Mouse (Mus musculus): ENCODE measurements around the gene Rgs10.
A peak's percentile ranks its signal among the peaks of the same experiment; 100 is the strongest.

The Rgs10 gene

DNA sequence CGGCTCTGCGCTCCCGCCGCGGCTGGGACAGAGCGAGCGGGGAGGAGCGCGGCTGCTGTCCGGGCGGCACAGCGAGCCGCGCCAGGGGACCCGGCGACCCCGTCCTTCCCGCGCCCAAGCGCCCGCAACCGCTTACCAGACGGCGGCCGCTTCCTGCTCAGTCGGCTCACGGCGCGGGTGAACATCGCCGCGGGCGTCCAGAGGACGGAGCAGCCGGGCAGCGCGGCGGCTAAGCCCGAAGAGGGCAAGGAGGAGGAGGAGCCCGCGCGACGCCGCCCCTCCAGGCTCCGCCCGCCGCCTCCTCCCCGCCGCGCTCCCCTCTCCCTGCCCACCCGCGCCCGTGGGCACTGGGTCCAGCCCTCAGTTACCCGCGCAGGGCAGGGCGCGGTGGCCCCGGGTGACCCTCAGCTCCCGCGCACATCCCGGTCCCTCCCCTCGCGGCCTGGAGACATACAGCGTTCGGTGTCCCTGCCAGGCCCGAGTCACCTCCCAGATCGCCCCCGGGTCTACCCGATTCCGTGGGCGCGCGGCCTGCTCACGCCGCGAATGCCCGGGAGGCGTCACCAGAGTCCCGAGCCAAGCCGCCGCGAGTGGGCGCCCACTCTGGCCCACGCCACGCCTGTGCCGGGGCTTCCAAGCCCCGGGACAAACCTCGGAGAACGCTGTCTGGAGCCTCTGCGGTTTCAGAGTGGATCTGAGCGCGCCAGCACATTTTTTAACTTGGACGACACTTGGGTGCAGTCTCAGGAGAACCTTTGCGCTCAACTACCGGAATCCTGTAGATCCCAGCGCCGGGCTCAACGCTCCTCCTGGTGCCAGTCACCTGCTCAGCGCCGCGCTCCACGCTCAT lies at the start of gene Rgs10:
Gene Rgs10, minus strand, starts transcription at position 829 of the 850 bp plus-strand sequence.
- DNase-seq = peak; percentile 67

DNA sequence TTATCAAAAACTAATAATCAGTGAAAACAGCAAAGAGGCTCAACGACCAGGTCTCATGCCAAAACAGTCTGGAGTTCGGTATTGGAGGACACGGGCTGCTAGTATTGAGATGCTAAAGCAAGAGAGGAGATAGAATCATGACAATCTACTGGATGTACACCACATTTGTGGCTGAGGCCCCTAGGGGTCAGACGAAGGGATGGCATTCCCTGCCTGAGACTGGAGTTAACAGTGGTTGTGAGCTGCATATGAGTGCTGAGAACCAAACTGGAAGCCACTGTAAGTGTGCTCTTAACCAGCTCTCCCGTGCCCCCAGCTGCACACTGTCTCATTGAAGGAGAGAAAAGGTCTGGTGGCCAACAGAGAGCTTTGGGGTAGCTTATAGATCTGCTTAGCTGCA lies 43.8 kb upstream of the Rgs10 start:
- no peak for DNase-seq

DNA sequence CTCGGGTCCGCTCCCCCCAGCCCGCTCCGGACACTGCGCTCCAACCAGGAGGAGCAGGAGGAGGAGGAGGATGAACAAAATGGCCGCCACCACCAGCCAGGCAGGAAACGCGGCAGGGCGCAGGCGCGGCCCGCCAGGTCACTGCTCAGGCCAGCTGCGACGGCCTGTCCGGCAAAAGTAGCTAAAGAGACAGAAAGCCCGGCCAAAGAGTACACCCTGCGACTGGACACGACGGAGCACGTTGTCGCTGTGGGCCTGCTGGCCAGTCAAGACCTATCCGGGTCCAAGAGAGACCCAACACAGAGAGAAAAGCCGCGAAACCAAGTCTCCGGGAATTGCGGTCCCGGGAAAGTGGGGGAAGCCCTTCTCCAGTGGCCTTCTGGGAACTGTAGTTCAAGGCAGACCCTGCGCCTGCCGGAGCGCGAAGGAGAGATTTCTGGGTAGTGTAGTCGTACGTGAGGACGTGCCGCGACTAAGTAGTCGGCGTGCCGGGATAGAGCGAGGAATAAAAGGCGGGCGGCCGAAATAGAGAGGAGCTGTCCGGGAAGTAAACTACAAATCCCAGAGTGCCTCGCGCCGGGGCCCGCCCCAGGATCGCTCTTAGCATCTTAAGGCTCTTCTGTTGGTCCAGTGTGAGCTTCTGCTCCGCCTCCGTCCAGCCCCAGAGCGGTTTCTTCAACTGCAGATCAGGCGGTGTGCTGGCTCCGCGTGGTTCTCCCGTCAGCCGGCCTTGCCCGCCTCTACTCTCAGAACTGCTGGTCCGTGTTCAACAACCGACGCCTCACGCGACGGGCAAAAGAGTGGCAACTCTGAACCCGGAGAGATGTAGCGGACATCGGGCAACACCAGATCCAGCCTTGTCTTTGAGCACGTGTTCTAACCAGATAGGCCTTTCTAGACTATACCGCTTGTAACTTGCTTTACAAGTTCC lies 43.0 kb upstream of the Rgs10 start, which contains the start of gene Tial1:
Gene Tial1, minus strand, starts transcription at position 433 of the 931 bp plus-strand sequence.
- DNase-seq = peak; percentile 97

DNA sequence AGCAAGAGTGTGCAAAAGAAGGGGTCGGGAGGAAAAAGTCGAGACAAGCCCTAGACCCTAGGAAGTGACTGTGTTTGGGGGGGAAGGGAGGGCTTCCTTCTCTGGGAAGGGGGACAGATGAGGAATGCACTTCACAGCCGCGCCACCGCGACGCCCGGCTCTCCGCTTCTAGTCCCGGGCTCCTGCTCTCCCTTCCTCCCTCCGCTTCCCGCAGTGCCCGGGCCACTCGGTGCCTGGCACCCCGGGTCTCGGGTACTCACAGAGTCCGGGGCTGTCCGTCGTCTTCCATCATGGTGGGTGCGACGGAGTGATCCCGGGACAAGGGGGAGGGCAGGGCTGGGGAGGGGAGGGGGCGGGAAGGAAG lies 42.3 kb upstream of the Rgs10 start:
- no peak for DNase-seq

DNA sequence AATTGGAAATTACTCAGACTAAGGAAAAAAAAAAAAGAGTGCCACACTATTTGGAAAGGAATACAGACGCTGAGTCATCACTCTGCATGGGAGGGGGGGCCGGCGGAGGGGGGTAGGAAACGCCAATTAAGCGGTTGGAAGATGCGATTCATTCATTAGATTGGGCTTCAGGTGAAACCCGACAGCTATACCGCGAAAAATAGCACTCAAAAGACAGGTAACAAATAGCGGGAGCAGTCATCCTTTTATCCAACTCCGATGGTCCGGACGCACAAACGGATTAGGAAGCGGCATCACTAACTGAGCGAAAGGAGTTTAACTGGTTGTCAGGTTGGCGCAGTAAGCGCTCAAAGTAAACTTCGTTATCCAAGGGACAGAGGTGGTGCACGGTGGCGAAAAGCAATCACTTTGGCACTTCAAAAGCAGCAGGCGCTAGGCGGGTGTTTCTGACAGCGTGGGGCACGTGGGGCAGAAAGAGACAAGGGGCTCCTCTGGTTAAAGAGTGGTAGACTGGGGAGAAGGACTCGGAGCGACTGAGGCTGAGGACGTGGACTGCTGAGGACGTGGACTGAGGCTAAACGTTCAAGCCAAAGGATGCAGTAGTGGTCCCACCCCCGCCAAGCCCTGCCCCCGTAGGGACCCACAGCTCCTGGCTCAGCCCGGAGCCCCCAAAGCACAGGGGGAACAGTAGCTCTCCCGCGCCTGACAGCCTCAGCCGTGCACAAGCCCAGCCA lies 41.7 kb upstream of the Rgs10 start:
- DNase-seq = peak; percentile 20

DNA sequence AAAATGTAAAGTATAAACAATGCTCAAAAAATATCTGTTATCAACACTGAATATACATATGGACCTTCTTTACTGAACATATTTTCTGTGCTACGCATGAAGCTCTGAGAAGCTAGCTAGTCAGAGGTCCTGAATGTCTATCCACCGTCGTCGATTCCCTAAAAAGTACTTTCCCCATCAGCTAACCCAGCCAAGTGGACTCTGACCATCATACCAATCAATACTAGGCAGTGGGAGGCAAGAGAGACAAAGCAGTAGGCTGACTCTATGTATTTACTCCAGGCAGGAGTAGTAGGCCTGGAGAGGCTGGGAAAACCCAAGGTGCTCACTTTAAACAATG lies 41.2 kb upstream of the Rgs10 start:
- no peak for DNase-seq

DNA sequence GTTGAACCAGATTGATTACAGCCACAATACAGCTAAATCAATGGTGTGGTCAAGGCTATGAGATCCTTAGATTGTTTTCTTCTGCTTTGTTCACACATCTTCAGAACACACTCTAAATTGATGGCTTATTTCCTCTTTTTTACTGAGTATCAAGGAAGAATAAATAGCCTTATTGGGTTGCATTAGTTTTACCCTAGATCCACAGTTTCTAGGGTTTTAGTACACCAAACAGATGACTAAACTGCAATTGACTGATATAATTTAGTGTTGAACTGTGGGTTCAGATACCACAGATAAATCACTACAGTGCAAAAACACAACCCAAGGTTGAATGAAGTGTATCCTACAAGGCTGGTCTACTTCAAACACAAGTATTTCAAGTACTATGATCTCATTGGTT lies 39.5 kb upstream of the Rgs10 start:
- no peak for DNase-seq

DNA sequence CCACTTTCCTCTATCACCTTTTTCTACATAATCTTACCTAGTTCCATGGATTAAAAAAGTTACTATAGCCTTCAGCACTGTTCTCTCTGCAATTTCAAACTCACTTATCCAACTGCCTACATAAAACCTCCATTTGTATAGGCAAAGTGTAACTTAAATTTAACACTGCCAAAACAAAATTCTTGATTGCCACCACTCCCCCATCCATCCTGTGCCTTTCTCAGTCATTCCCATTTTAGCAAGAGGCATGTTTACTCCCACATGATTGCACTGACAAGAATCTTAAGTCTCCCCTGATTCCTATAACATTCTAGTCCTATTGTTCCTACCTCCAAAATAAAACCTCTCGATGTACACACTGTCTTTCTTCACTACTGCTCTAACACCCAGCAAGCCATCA lies 34.2 kb upstream of the Rgs10 start:
- DNase-seq = no peak

DNA sequence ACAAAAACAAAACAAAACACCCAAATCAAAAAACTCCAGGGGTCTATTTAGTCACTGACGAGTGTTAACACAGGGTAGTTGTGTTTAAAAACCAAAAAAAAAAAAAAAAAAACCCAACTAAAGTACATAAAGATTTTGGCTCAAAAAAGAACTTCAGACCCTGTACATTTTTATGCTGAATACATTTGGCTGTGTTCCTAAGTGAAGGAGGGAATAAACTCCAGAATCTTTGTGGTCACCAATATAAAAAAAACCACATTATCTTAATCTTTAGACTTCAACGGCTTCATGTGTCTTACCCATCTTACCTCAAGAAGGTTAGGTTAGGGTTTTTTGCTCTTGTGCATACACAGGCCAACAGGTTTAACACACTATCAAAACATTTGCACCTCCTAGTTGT lies 22.0 kb upstream of the Rgs10 start:
- DNase-seq = no peak

DNA sequence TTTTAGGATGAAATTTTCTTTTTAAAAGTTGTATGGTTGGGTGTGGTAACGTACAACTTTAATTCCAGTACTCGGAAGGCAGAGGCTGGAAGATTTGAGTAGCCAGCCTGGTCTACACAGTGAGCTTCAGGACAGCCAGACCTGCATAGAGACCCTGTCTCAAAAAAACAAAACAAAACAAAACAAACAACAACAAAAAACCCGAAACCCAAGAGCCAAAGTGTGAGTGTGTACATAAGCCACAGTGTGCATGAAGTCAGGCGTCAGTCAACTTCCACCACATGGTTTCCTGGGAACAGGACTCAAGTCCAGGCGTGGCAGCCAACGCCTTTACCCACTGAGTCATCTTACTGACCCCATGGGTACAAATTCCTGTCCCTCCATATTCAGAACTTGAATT lies 20.7 kb upstream of the Rgs10 start:
- no peak for DNase-seq

DNA sequence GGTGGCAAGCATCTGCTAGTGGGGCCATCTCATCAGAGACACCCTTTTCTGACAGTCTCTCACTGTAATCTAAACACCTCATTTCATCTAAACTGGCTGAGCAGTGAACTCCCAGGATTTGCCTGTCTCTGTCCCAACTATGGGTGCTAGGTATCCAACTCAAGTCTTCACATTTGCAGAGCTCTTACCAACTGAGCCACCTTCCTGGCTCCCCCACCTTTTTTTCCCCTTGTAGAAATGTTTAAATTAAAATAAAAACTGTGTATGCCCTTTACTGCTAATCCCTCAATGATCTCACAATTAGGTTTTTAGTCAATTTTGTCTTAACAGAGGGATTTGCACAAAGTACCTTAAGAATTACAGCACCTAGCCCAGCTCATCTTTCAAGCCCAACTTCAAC lies 19.6 kb upstream of the Rgs10 start:
- DNase-seq = no peak

DNA sequence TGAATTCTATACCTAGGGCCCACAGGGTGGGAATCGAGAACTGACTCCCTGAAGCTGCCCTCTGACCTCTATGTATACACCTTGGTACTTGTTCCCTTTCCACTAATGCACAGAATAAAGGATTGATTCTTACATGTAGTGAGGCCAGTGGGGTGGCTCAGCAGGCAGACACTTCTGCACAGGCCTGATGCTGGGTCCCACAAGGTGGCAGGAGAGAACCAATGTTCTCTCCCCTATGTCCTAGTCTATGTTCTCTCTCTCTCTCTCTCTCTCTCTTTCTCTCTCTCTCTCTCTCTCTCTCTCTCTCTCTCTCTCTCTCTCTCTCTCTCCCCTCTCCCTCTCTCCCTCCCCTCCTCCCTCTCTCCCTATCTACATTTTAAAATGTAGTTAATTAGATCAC lies 14.7 kb upstream of the Rgs10 start:
- no peak for DNase-seq

DNA sequence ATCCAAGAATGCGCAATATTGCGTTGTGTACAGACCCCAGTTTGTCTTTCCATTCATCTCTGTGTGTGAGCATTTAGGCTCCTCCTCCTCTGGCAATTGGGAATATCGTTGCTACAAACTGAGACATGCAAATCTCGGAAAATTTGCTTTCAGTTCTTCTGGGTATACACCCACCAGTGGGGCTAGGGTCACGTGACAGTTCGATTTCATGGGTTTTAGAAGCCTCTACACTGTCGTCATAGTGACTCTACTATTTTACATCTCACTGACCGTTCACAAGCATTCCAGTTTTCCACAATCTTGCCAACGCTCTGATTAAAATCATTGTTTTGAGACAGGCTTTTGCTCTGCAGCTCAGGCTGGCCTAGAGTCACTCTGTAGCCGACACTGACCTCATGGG lies 14.0 kb upstream of the Rgs10 start:
- DNase-seq = no peak

DNA sequence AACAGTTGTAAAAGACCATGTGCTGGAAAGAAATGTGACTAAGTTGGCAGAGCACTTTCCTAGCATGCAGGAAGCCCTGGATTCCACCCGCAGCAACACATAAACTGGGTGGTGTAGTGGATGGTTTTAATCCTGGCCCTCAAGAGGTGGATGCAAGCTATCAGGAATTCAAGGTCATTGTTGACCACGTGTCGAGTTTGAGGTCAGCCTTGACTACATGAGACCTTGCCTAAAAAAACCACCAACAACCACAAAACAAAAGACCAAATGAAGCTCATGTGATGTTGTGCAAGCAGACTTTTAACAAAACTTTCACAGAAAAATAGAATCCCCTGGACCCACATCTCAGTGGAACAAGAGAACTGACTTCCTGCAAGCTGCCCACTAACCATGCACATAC lies 3.9 kb upstream of the Rgs10 start:
- DNase-seq = no peak

DNA sequence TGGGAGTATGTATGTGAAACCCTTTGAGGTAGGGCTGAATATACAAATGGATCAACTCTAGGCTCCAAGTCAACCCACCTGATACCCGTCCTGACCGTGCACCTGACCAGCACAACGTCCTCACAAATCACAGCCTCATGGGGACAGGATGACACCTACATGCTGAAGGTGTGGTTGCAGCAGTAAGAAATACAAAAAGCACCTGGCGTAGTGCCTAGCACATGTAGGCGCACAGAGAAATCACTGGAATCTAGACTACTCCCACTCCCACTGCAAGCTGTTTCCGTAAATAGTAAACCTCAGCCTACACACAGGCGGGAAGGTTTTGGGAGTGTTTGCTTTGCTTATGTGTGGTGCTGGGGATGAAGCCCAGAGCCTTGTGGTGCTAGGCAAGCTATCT lies 3.1 kb upstream of the Rgs10 start:
- DNase-seq = no peak

DNA sequence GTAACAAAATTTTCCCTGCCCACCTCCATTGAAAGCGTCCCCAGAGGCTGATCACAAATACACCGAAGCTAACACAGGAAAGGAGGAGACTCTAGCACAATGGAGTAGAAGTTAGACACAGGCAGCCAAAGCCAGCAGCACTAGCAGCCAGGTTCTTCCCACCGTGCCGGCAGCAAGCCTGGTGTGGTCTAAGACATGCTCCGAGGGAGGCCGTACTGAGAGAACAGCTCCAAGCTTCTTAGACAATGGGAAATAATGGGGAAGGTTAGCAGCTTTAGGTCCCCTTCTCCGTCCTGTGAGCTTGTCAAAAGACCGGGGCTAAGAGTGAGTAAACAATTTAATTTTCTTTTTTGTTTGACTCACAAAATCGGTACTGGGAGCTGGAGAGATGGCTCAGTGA lies 1.1 kb upstream of the Rgs10 start:
- no peak for DNase-seq

DNA sequence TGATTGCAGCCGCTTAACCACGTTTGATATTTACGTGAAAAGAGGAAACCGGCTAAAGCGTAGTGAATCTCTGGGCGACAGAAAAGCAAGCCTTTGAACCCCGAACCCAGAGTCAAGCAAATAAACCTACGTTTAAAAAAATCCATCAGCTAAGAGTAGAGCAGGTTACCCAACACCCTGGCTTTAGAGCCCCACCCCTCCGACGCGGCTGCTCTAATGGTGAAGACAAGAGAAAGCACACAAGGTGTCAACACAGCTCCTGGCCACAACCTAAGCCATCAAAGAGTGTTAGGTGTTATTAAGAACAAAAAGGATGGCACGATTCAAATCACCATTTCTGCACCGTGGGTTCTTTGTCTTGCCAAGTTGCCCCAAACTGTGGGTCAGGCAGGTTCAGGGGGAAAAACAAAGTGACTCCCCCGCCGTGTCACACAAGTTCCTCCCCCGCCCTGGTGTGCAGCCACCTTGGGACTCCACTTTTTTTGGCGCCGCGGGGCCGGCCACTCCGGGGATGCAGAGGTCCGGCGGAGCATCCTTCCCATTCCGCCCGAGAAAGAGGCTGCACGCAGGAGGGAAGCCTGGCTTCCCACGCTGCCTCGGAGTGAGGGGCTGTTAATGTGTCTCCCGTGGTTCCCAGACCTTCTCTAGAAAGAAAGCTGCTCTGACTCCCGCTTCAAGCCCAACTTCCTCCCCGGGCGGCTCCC lies 1.2 kb downstream of the Rgs10 start:
- no peak for DNase-seq

DNA sequence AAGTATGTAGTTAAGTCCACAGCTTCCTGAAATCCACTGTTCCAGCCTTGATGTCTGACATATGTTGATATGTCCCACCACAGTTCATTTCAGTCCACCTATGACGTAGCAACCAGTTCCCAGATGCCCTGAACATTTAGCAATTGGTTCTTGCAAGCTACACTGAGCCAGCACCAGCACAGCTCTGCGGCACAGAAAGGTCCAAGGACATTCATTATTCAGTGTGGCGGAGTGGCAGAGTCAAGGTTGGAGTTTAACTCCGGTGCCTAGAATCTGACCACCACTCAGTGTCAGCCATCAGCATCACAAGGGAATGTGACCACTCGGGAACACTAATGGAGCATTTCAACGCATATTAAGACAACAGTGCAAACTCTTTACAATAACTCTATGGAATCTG lies 1.9 kb downstream of the Rgs10 start:
- DNase-seq = no peak

DNA sequence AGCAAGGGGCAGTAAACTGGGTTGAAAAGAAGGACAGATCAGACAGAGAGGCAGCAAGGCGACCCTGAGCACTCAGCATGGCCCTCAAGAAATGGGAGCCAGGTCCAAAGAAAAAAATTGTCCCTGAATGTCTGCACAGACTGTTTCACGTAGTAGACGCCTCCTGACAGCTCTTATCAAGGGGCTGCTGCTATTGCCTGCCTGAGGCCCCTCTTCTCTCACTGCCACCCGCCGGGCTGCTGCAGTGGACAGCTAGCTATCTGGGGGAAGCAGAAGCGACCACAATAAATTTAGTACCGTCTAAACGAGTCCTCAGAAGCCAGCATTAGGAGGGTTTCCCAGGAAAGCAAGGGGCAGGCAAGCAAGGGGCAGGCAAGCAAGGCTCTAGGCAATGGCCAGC lies 4.1 kb downstream of the Rgs10 start:
- DNase-seq = no peak

DNA sequence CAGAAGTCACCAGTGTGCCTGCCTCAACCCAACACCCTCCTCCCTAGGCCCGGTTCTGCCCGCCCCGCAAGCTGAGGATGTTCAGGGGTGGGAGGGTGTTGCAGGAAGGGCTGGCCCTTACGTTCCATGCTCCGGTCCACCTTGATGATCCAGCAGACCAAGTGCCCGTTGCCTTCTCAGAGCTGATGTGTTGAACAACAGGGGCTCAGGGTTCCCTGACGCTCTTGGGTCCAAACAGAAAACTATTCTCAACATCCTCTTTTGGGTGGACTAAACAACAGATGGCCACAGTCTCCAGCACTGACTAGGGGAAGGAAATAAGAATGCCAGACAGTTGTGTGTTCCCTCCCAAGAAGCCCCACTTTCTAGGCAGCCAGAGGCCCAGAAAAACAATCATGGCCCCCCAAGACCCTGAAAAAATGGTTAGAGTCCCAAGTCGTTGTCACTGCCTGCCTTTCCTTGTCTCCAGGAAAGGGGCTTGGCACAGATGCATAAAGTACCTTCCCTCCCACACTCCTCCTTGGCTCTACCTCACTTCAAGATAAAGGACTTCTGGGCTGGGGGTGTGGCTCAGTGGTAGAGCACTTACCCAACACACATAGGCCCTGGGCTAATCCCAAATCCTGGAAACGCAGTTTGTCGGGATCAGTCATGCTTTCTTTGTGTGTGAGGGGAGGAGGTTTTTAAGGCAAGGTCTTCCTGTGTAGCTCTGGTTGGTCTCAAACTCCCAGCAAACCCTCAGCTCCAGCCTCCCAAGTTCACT lies 6.3 kb downstream of the Rgs10 start:
- DNase-seq = peak; percentile 13

DNA sequence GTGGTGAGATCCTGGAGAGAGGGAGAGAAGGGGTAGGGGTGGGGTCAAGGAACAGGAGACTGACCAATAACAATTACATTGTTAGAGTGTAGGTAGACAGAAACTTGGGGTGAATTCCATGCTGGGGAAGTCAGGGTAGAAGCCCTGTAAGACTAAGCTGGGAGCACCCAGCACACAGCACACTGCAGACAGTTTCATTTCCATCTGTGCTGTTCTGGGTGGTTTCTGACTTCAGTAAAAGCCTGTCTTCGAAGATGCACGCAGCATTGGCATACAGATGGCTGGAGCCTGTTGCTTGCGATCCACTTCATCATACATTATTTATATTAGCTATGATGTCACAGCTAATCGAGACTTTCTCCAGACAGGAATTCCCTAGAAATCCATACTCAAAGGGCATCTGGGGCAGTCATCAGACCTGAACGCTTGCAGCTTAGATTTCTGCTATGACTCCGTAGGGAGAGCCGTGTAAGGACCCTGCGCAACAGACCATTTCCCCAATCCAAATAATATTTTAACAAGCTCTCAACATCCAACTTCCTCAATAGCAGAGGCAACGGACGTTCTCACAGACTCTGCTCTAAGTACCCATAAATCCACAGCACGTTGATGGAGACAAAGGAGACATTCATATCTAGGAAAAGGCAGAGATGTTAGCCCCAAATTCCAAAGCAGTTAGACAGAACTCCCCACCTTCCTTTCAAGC lies 7.7 kb downstream of the Rgs10 start:
- DNase-seq = no peak
